In the genomic region with DNA sequence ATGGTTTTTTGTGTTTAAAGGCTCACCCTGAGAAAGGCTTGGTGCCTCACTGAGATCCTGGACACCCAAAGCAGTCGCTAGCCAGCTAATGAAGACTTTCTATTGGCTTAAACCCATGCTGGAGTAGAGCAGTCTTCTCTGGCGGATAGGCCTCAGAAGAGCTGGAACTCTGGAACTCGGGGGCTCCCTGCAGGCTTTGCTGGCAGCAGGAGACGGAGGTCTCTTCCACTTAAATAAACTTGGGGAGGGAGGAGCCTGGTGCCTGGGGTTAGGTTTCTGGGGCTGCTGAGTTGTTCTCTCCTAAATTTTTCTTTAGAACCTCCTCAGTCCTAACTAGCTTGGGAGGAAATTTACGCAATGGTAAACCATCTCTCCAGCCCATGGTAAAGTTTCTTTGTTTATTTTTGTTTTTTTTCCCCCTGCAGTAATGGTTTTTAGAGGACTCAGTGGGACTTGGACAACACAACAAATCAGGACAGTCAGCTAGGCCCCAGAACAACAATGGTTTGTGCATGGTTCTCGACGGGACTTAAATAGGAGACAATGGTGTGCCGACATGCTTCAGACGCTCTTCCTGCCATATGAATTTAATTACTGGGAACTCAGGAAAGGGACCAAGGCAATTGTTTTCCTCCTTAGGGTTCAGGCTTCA, we compare ENCODE assay signal across 10 mouse cellular contexts. TPM values are rescaled to one million over a fixed set of nuclear protein-coding genes. Genes with fewer than 3 reads are reported as not detected.
A peak's percentile ranks its signal among the peaks of the same experiment; 100 is the strongest.
DNase-seq lines count a peak whose midpoint lies in the region; ATAC-seq and TF ChIP-seq lines count a peak whose summit lies in the region.
"Had no signal": no experiment of that assay in that cellular context is flagged by ENCODE, and none has a peak within 500 bp of the region (broad histone marks: within the 10 kb centered on the region; RNA-seq: fewer than 3 reads in every experiment).

No protein-coding gene starts in this region.

- no peak for ATAC-seq in kidney, postnatal 0 days (replicated peaks; ENCODE audit: low FRiP score, low read depth)
- no peak for ATAC-seq in forebrain, embryonic 13.5 days

- H3K4me1 ChIP-seq in kidney, postnatal 0 days (replicated peaks; ENCODE audit: insufficient read depth, low read length) = no peaks in the 10 kb centered on the region; the same call in 1 of the 2 replicates
- 0 out of 2 replicates have a peak, but pooled peaks cover 5% of the 10 kb centered on the region for H3K4me1 ChIP-seq in forebrain, embryonic 13.5 days
- H3K4me1 ChIP-seq in limb, embryonic 10.5 days = peaks cover 21% of the 10 kb centered on the region

- DNase-seq in kidney, postnatal 0 days (ENCODE audit: low spot score) = peak; percentile 56
- no peak for DNase-seq in kidney, postnatal 14 days
- DNase-seq in limb, embryonic 10.5 days (ENCODE audit: low spot score) = no peak
- DNase-seq in retina, postnatal 1 day = peak; percentile 46
- DNase-seq in cerebellum, postnatal 4 days (ENCODE audit: low spot score in 2 of 2) = no peak
- no peak for DNase-seq in testis, postnatal 10 days (ENCODE audit: low spot score)
- DNase-seq: cerebellum, adult 9-11 months had no signal

- no peaks in the 10 kb centered on the region for H3K36me3 ChIP-seq in kidney, postnatal 0 days (ENCODE audit: insufficient read depth, low read length)
- no peaks in the 10 kb centered on the region for H3K36me3 ChIP-seq in forebrain, embryonic 13.5 days (ENCODE audit: poor library complexity, severe bottlenecking)
- no peaks in the 10 kb centered on the region for H3K36me3 ChIP-seq in limb, embryonic 10.5 days
- H3K36me3 ChIP-seq: liver, embryonic 15.5 days had no signal

- no peak overlapping the region for H3K4me3 ChIP-seq in kidney, postnatal 0 days (replicated peaks; ENCODE audit: low read depth, low read length)
- no peak overlapping the region for H3K4me3 ChIP-seq in forebrain, embryonic 13.5 days
- H3K4me3 ChIP-seq in limb, embryonic 10.5 days = no peak overlapping the region
- H3K4me3 ChIP-seq: liver, embryonic 15.5 days had no signal

- no peak for TF ChIP-seq CTCF in kidney, postnatal 0 days (IDR thresholded peaks at IDR 0.05; ENCODE audit: low read depth)

- no peaks in the 10 kb centered on the region for H3K27me3 ChIP-seq in kidney, postnatal 0 days (ENCODE audit: insufficient read depth, low read length)
- no peaks in the 10 kb centered on the region for H3K27me3 ChIP-seq in forebrain, embryonic 13.5 days
- H3K27me3 ChIP-seq in limb, embryonic 10.5 days (ENCODE audit: low read depth, poor library complexity, severe bottlenecking) = no peaks in the 10 kb centered on the region
- H3K27me3 ChIP-seq: liver, embryonic 15.5 days had no signal

- no peak overlapping the region for H3K4me2 ChIP-seq in kidney, postnatal 0 days (ENCODE audit: low read length)
- no peak overlapping the region for H3K4me2 ChIP-seq in forebrain, embryonic 13.5 days
- H3K4me2 ChIP-seq: liver, embryonic 15.5 days had no signal

- H3K9me3 ChIP-seq in kidney, postnatal 0 days (replicated peaks; ENCODE audit: low read length) = no peaks in the 10 kb centered on the region
- H3K9me3 ChIP-seq in forebrain, embryonic 13.5 days (replicated peaks) = no peaks in the 10 kb centered on the region; the same call in 1 of the 2 replicates
- H3K9me3 ChIP-seq in limb, embryonic 10.5 days (replicated peaks) = no peaks in the 10 kb centered on the region
- H3K9me3 ChIP-seq: liver, embryonic 15.5 days had no signal

- peak overlapping the region; percentile 70 for H3K27ac ChIP-seq in kidney, postnatal 0 days
- H3K27ac ChIP-seq in forebrain, embryonic 13.5 days = peak overlapping the region; percentile 41
- H3K27ac ChIP-seq in limb, embryonic 10.5 days = peak overlapping the region; percentile 91
- H3K27ac ChIP-seq: liver, embryonic 15.5 days had no signal

- H3K9ac ChIP-seq in kidney, postnatal 0 days (ENCODE audit: low read depth, low read length) = peak overlapping the region; percentile 3; the same call in 1 of the 2 replicates
- no peak overlapping the region for H3K9ac ChIP-seq in forebrain, embryonic 13.5 days
- H3K9ac ChIP-seq: liver, embryonic 15.5 days had no signal

- WGBS in kidney, postnatal 0 days = 32% methylated on average over 9 of the region's 9 CpGs
- 44% methylated on average over 9 of the region's 9 CpGs for WGBS in forebrain, embryonic 13.5 days
- WGBS in limb, embryonic 10.5 days = 42% methylated on average over 9 of the region's 9 CpGs

RNA-seq across cellular contexts. Expression of a gene that starts 38.2 kb away (rescaled TPM):
- not detected in 2 replicates for polyA plus RNA-seq in kidney, postnatal 0 days (2015; fragmentation: Nextera tagmentation; extraction: Ambion mirVana)
- not detected in 2 replicates for polyA plus RNA-seq in forebrain, embryonic 13.5 days (2015; fragmentation: Nextera tagmentation; extraction: Ambion mirVana)
- not detected in 2 replicates for polyA plus RNA-seq in limb, embryonic 10.5 days (2016; fragmentation: Nextera tagmentation; extraction: Ambion mirVana)
- polyA plus RNA-seq: heart, embryonic 14.5 days; liver, embryonic 15.5 days had no signal

RNA-seq across cellular contexts. Expression of a gene that starts 38.3 kb away (rescaled TPM):
- not detected in 2 replicates for polyA plus RNA-seq in kidney, postnatal 0 days (2015; fragmentation: Nextera tagmentation; extraction: Ambion mirVana)
- polyA plus RNA-seq in forebrain, embryonic 13.5 days (2015; fragmentation: Nextera tagmentation; extraction: Ambion mirVana) = 0.14 TPM in 1 of 2 replicates, not detected in the other
- polyA plus RNA-seq in limb, embryonic 10.5 days (2016; fragmentation: Nextera tagmentation; extraction: Ambion mirVana) = 0.15 and 0.24 TPM in 2 replicates
- polyA plus RNA-seq: heart, embryonic 14.5 days; liver, embryonic 15.5 days had no signal

Comparison
In these comparisons a context has a peak if more than half of its experiments do, and no peak if none do; other contexts are left out.
1. DNase-seq: peak in kidney, postnatal 0 days (single experiment) and retina, postnatal 1 day (single experiment); none in kidney, postnatal 14 days (single experiment), limb, embryonic 10.5 days (single experiment), cerebellum, postnatal 4 days (0 of 2) and testis, postnatal 10 days (single experiment).
2. H3K27ac ChIP-seq: peak in every context shown above with its lines; median percentile 91 in limb, embryonic 10.5 days; 70 in kidney, postnatal 0 days; 41 in forebrain, embryonic 13.5 days.